Mouse (Mus musculus) liver, embryonic 14.5 days (tissue): ENCODE data around the gene Fndc7. TPM values are rescaled to one million over a fixed set of nuclear protein-coding genes. Genes with fewer than 3 reads are reported as not detected.
A peak's percentile ranks its signal among the peaks of the same experiment; 100 is the strongest.

Experiments
- ATAC-seq: fragments of 200-750 bp; cut with Nextera tagmentation; 2 replicates; pipeline ENCODE4 v1.8.0; 2017; ENCODE audit warnings: moderate number of reproducible peaks, mild to moderate bottlenecking, moderate library complexity; ENCODE audit not compliant: insufficient read depth
- DNase-seq, 3 experiments: peaks; one replicate each; pipeline ENCODE4 v3.0.0-alpha.2; 2012 to 2013; ENCODE audit warnings: low read depth in 3 of 3, low spot score in 3 of 3
- H3K27ac ChIP-seq: fragments of 300-500 bp; sonication (generic); 2 replicates; pipeline ENCODE4 v1.5.1; 2014; ENCODE audit warnings: moderate library complexity, mild to moderate bottlenecking, control low read depth, inconsistent platforms
- H3K27me3 ChIP-seq: fragments of 300-500 bp; sonication (generic); 2 replicates; pipeline ENCODE4 v1.6.1; 2014; ENCODE audit warnings: mild to moderate bottlenecking, low read length, moderate library complexity; ENCODE audit not compliant: control insufficient read depth, insufficient read depth
- H3K36me3 ChIP-seq: fragments of 300-500 bp; sonication (generic); replicated peaks from 2 replicates; pipeline ENCODE4 v1.6.1; 2014; ENCODE audit warnings: low read depth; ENCODE audit not compliant: control insufficient read depth, insufficient read depth
- H3K4me1 ChIP-seq, 2 experiments: fragments of 200-500 bp in 1 of 2; fragments of 300-500 bp in 1 of 2; sonication (generic) in 1 of 2; replicated peaks; 2 replicates each; pipeline ENCODE4 v1.6.1; 2012 to 2014; ENCODE audit warnings: antibody characterized with exemption in 1 of 2, inconsistent platforms in 1 of 2, low read length in 1 of 2; ENCODE audit not compliant: control insufficient read depth in 2 of 2, insufficient read depth in 2 of 2
- H3K4me2 ChIP-seq: fragments of 300-500 bp; sonication (generic); 2 replicates; pipeline ENCODE4 v1.6.1; 2014; ENCODE audit warnings: low read depth, mild to moderate bottlenecking, control low read depth, moderate library complexity
- H3K4me3 ChIP-seq, 2 experiments: fragments of 200-500 bp in 1 of 2; fragments of 300-500 bp in 1 of 2; sonication (generic) in 1 of 2; 2 replicates each; pipeline ENCODE4 v1.5.1; 2012 to 2014; ENCODE audit warnings: low read depth in 2 of 2, low read length in 2 of 2, mild to moderate bottlenecking in 2 of 2, control low read depth in 1 of 2, inconsistent platforms in 1 of 2, moderate library complexity in 1 of 2; ENCODE audit not compliant: insufficient read depth in 1 of 2
- H3K9ac ChIP-seq: fragments of 300-500 bp; sonication (generic); replicated peaks from 2 replicates; pipeline ENCODE4 v1.6.1; 2014; ENCODE audit warnings: mild to moderate bottlenecking, control low read depth, moderate library complexity
- H3K9me3 ChIP-seq: fragments of 300-500 bp; sonication (generic); 2 replicates; pipeline ENCODE4 v1.6.1; 2016; ENCODE audit warnings: low read length, mixed read lengths; ENCODE audit not compliant: control insufficient read depth
- CTCF ChIP-seq: IDR thresholded peaks from 2 replicates; pipeline ENCODE4 v1.5.1; 2016; ENCODE audit warnings: antibody characterized with exemption, low read depth, control low read depth
- EP300 ChIP-seq: IDR thresholded peaks from 2 replicates; pipeline ENCODE4 v1.6.1; 2016; ENCODE audit warnings: antibody characterized with exemption, low read depth
- WGBS: fragments of 180-500 bp; shearing (Covaris S2); extraction: QIAGEN DNeasy Blood & Tissue Kit; methylation state at CpG from one replicate; pipeline ENCODE4 v1.1.7; 2014; ENCODE audit not compliant: insufficient replicate concordance; 5-methylcytosine and 5-hydroxymethylcytosine counted together
- polyA plus RNA-seq, 2 experiments: library from polyadenylated mRNA; depleted of rRNA in 1 of 2; stranded (reverse) in 1 of 2; unstranded in 1 of 2; fragments of >200 nt; fragmentation: Nextera tagmentation in 1 of 2; extraction: Ambion mirVana in 1 of 2; gene quantifications; 2 replicates each; pipeline versions ENCODE4 v1.2.1 to v1.2.3; 2012 to 2014

The Fndc7 gene
- polyA plus RNA-seq, 2 experiments: not detected

- Histone ChIP-seq H3K27me3 (no peaks in the 10 kb centered on the region), H3K9me3 (no peaks in the 10 kb centered on the region), H3K4me1 (peaks cover 11 to 13% of the 10 kb centered on the region in 2 experiments), H3K36me3 (peaks cover 32% of the 10 kb centered on the region), H3K4me3 (peak overlapping the region; percentile 93 to 99), H3K27ac (peak overlapping the region; percentile 95), H3K4me2 (peak overlapping the region; percentile 97), H3K9ac (peak overlapping the region; percentile 97)
- ATAC-seq: no peak
- WGBS: under 1% methylated on average over 32 of the region's 32 CpGs
- TF ChIP-seq EP300: no peak
- no peak for DNase-seq
Measured at GRCm38 (mm10) chr3:108910303-108911080, 20.7 kb upstream of the Fndc7 start.

DNA sequence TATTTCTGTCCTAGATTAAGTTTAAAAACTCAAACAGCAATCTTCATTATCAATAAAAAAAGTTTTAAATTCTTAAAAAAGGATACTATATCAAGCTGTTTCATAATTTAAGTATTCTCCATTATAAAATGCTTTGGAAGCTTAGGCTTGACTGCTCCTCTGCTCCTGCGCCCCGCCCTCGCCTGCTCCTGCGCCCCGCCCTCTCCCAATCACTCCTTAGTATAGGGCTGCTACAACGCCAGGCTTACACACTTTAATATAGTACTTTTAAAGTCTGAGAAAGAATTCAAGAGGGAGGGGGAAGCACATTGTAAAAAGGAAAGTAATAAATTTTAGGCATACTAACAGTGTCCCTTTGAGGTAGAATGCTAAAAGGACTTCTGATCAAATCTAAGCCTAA is 13.1 kb upstream of the Fndc7 start:
- H3K27me3 ChIP-seq: no peaks in the 10 kb centered on the region
- ATAC-seq: peak; percentile 50; the same call in 1 of the 2 replicates
- WGBS: 67% methylated on average over 6 of the region's 6 CpGs

DNA sequence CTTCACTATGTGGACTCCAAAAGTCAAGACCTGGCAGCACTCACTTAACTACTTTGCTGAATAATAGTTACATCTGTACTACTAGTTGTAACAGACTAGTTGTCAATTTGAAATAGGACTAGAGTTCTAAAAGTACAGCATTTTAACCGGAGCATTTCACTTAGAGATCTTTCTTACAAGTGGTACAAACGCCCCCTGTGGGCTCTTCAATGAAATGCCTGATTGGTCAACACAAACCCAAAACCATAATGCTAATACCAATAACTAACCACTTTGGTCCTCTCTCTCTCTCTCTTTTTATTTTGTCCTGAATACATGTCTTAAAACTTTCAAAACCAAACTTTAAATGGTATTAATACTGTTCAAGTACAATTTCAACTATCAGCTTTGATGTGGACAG is 12.2 kb upstream of the Fndc7 start:
- no peaks in the 10 kb centered on the region for H3K9me3 ChIP-seq
- peaks cover 43% of the 10 kb centered on the region for H3K36me3 ChIP-seq
- DNase-seq (no peak), ATAC-seq (no peak)
- 38% methylated on average over 2 of the region's 2 CpGs for WGBS
- H3K4me1 ChIP-seq: no peaks in the 10 kb centered on the region
- no peak overlapping the region for H3K4me2 ChIP-seq
- no peak overlapping the region for H3K9ac ChIP-seq
- H3K4me3 ChIP-seq: no peak overlapping the region
- H3K27me3 ChIP-seq: no peaks in the 10 kb centered on the region
- H3K27ac ChIP-seq: no peak overlapping the region
- no peak for TF ChIP-seq CTCF
- no peak for TF ChIP-seq EP300

More for the DNA sequence above, 13.1 kb upstream of the Fndc7 start:
- Histone ChIP-seq H3K27ac (no peak overlapping the region), H3K4me2 (no peak overlapping the region), H3K9ac (no peak overlapping the region), H3K4me1 (no peaks in the 10 kb centered on the region), H3K9me3 (no peaks in the 10 kb centered on the region), H3K4me3 (no peak overlapping the region), H3K36me3 (peaks cover 52% of the 10 kb centered on the region)
- DNase-seq: no peak
- TF ChIP-seq EP300: no peak
- no peak for TF ChIP-seq CTCF

- Histone ChIP-seq H3K4me2 (no peak overlapping the region), H3K4me3 (no peak overlapping the region), H3K27ac (no peak overlapping the region), H3K9ac (no peak overlapping the region), H3K36me3 (peaks cover 32% of the 10 kb centered on the region), H3K4me1 (no peaks in the 10 kb centered on the region), H3K9me3 (no peaks in the 10 kb centered on the region), H3K27me3 (no peaks in the 10 kb centered on the region)
- no peak for ATAC-seq
- no peak for DNase-seq
- WGBS: 81% methylated on average over 5 of the region's 5 CpGs
- TF ChIP-seq EP300 (no peak), CTCF (no peak)
Measured at GRCm38 (mm10) chr3:108900681-108901080, 10.9 kb upstream of the Fndc7 start.

- Histone ChIP-seq H3K9ac (no peak overlapping the region), H3K36me3 (peaks cover 27% of the 10 kb centered on the region), H3K9me3 (no peaks in the 10 kb centered on the region), H3K27ac (no peak overlapping the region), H3K4me1 (no peaks in the 10 kb centered on the region), H3K27me3 (no peaks in the 10 kb centered on the region), H3K4me2 (no peak overlapping the region), H3K4me3 (no peak overlapping the region)
- no peak for TF ChIP-seq EP300
- no peak for TF ChIP-seq CTCF
- DNase-seq (no peak), ATAC-seq (no peak)
- 70% methylated on average over 3 of the region's 3 CpGs for WGBS
Measured at GRCm38 (mm10) chr3:108900147-108900546, 10.3 kb upstream of the Fndc7 start.
